Mouse (Mus musculus): Measurements from ENCODE around the gene Ncapd2.

Gene Ncapd2

DNA sequence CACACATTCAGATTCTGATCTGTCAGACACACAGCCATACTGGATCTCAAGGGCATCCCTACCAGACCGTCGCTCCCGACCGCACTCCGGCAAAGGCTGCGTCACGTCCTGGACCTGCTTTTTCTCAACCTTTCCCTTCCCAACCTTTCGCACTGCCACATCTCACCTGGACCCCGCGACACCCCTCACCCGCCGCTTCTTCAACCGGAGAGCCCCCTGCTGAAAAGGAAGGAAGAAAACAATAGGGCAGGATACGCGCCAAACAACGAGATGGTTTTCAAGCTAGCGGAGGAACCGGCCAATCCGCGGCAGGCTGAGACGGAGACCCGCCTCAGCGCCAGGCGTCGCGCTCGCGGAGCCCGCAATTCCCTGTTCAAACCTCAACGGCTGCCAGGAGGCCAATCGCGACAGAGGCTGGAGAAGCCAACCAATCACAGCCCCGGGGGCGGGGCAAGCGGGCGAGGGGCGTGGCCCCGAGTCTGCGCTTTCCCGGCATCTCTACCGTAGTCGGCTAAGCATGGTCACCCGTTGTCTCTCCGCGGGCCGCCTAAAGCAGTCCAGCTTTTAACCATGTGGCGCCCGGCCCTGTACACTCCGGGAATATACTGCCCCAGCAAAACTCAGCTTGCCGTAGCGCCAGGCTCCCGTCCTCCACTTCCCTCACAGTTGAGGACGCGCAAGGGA is at the start of gene Ncapd2, which contains the start of gene Mrpl51:
Gene Ncapd2, minus strand, starts transcription at position 370 of the 684 bp plus-strand sequence.
Gene Mrpl51, plus strand, starts transcription at position 470 of the 684 bp plus-strand sequence.
- DNase-seq (ENCODE audit: low read depth in 2 of 2, low spot score in 2 of 2), result peak; percentile 94 to 96

DNA sequence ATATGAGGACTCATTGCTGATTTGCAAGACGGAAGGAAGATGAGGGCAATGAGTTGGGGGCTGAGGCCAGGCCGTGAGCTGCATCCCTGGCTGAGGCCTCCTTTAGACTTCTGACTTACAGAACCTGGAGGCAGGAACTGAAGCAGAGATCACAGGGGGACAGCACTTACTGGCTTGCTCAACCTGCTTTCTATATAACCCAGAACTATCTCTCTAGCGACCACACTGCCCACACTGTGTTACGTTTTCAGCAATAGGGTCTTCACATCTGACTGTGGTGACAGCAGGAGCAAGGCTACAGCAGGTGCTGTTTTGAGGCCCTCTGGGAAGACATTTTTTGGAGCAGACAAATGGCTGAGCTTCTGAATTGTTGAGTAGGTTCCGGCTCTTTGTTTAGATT is 49.1 kb upstream of the Ncapd2 start:
- DNase-seq (ENCODE audit: low read depth in 2 of 2, low spot score in 2 of 2), result no peak

DNA sequence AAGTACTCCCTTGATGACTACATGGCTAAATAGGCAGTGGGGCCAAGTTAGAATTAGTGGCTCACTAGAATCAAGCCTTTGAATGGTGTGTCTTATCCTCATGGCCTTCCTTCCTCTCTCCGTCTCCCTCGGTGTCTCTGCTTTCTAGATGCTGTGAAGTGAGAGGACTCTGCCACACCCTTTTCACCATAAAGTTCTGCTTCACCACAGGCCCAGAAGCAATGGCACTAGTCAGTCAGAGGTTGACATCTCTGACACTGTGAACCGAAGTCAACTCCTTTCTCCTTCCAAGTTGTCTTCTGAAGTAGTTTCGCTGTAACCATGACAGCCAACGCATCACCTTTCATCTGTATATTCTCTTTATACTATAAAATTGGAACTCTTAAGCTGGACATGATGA is 48.0 kb upstream of the Ncapd2 start:
- no peak for DNase-seq (ENCODE audit: low read depth in 2 of 2, low spot score in 2 of 2)

DNA sequence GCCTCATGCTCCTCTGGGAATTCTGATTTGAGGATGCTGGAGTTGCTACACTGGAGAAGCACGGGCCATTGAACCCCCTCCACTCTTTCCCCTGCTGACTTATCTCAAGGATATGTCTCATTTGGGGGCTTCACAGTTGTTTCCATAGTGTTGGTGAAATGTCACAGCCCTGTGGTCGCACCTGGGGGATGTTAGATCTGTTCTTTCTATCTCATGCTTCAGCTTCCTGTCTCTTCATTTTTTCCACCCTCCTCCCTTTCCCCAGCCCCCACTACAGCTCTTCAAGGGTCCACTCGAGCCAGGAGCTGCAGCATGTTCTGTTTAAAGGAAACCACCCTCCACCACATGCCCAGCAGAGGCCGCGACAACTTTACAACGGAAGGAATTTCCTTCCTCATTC is 46.9 kb upstream of the Ncapd2 start:
- DNase-seq (ENCODE audit: low read depth in 2 of 2, low spot score in 2 of 2), result peak in 1 of 2 experiments; percentile 36

DNA sequence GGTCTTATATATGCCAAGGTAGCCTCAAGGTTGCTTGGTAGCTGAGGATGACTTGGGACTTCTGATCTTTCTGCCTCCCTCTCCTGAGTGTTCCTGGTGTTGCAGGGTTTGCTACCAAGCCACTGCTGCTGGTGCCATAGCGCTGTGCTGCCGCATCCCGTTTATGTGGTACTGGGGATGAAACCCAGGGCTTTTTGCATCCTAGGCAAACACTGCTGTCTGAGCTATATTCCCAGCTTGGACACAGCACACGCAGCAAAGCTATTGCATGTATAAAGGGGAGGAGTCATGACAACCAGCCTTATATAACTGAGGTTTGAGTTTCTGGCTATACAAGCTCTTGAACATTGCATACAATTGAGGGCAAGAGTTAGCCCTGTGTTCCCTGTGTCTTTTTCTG is 45.9 kb upstream of the Ncapd2 start:
- no peak for DNase-seq (ENCODE audit: low read depth in 2 of 2, low spot score in 2 of 2)

DNA sequence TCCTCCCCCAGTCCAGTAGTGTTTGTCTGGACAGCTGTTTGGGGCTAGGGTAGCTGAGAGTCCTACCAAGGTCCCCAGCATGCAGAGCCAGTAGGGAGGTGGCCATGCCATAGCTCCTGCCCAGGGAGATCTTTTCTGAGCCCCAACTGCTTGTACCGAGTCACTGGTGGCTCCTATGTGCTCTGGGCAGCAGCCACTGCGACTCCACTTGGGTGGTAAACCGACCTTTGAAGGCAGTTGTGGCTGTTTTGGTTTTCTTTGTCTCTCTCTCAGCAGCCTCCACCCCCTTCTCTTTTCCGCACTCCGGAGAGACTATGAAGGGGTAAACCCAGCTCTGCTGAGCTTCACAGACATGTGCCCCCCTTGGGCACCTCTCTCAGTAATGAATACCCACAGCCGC is 45.3 kb upstream of the Ncapd2 start, which contains the start of gene Cd27:
Gene Cd27, minus strand, starts transcription at position 229 of the 400 bp plus-strand sequence.
- peak; percentile 57 to 60 for DNase-seq (ENCODE audit: low read depth in 2 of 2, low spot score in 2 of 2)

DNA sequence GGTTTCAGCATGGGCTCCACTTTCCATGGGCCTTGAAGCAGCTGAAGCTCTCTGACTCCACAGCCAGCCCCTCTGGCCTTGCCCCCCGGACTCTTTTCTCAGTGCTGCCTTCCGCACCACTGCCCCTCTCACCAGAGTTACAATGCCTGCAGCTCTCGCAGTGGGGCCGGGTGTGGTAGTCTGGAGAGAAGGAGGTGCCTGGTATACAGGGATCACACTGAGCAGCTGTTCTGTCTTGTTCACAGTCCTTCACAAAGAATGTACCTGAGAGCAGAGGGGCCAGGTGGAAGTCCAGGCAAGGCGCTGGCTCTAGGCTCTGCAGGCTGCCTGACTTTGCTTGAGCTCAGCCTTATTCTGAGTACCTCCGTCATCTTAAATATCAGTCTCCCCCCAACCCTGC is 44.8 kb upstream of the Ncapd2 start:
- DNase-seq (ENCODE audit: low read depth in 2 of 2, low spot score in 2 of 2), result no peak

DNA sequence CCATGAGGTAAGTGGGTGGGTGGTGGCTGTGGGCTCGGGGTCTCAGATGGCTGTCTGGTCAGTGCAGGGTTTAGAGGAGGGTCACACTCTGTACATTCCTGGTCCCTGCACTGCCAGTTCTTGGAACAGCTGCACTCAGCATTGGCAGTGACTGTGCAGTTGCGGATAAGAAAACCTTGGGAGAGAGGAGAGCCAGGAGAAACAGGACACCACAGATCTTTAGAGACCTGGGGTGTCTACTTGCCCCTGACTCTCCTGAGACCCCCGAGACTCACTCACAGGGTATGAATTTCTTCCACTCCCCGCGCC is 43.0 kb upstream of the Ncapd2 start:
- no peak for DNase-seq (ENCODE audit: low read depth in 2 of 2, low spot score in 2 of 2)

DNA sequence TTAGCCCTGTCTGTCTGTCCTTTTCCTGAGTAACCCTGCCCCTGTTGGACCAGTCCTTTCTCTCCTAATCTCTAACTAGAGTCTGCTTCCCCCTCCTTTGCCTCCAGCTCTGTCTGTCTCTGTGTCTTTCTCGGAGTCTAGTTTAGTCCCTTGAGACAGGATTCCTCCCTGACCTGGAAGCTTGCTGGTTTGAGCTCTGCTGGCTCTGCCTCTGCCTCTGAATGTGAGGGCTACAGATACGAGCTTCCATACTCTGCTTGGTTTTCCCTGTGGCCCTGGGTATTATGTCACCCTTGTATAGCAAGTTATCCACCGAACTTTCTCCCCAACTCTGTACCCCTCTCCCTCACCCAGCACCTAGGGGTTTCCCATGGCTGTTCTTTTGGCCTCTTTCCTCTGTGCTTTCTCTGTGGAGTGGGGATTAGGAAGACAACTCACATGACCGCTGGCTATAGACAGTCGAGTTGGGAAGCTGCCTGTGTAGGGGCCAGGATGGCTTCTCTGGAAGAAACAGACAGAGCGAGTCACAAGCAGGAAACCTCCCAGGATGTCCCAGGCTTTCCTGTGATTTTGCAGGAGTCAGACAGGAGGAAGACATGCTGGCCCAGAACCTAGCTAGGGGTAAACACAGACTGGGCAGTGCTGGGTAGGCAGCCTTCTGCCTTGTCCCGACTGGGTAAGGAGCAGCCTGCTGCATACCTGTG is 42.5 kb upstream of the Ncapd2 start:
- DNase-seq (ENCODE audit: low read depth in 2 of 2, low spot score in 2 of 2), result no peak

DNA sequence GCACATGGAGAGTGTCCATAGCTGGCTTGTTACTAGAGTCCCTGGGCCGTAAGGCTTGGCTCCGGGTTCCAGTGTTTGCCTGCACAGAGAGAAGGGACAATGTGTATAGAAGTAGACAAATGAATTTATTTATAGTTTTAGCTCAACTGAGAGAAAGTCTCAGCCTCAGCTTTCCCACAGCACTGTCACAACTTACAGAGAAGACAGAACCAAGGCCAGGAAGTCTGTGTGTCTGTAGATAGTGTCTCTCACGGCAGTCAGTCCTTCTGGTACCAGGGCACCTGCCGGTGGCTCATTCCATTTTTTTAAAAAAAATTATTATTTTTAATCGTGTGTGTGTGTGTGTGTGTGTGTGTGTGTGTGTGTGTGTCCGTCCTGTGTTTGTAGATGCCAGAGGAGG is 41.0 kb upstream of the Ncapd2 start:
- no peak for DNase-seq (ENCODE audit: low read depth in 2 of 2, low spot score in 2 of 2)

DNA sequence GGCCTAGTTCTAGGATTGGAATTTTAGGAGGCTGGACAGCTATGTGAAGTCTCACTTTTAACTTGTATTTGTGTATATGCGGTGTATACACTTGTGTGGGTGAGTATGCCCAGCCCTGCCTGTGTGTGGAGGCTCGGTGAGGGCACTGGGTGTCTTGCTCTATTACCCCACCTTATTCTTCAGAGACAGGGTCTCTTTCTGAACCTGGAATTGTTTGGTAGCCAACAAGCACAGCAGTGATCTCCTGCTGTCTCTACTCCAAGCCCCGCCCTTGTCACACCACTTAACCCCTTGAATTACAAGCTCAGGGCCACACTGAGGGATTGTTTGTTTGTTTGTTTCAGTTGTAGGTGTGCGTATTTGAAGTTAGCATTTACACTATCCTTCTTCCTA is 40.5 kb upstream of the Ncapd2 start:
- no peak for DNase-seq (ENCODE audit: low read depth in 2 of 2, low spot score in 2 of 2)

DNA sequence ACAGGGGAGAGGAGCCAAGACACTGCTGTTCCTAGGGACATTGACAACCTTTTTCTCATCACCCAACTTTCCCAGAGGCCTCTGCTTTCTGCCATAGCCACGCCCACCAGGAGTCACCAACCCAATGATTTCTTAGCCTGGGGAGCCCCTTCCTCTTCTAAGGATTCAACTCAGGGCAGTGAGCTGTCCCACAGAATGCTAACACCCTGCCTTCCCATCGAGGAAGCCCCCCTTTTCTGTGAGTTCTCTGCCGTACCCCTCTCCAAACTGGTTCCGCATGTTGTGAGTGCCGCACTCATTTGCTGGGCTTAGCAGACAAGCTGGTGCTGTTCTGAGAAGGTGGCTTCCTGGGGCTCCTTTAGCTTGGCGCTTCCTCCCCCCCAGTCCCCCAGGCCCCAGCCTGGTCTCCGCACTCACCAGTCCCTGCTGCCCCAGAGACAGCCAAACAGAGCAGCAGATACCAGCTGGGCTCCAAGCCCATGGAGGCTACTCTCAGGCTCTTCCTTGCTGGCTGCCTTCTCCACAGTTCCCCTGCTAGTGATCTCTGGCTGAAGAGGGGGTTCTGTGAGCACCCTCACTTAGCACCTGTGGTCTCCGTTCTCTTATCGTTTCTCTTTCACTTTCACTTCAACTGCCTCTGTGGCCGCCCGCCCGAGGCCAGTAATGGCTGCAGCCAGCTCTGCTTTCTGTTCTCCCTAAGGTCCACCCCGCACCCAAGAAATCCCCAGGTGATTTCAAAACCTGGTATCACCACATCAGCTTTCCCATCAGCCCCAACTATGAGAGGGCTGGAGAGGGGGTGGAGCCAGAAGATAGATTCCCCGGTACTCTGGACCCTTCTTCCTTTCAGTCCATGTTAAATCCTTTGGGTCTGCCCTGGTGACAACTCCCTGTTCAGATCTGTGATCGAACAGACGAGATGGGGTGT is 39.9 kb upstream of the Ncapd2 start, which contains the start of gene Tapbpl:
Gene Tapbpl, minus strand, starts transcription at position 744 of the 928 bp plus-strand sequence.
- peak; percentile 49 to 64 for DNase-seq (ENCODE audit: low read depth in 2 of 2, low spot score in 2 of 2)

DNA sequence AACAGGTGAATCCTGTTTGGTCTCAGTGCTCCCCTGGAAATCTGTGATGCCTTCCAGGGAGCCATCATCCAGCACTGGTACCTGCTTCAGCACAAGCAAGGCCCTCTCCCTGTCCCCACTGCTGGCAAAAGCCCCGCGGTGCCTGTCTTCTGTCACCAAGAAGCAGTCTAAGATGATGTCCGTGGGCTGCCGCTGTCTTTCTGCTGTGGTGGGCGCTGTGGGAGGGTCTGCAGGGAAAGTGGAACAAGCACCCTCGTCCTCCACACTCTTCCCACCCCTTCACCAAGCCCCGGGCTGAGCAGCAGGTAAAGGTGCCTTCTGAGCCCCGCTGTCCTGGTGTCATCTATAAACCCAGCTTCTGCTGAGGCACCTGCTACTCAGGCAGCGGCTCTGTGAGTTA is 39.1 kb upstream of the Ncapd2 start:
- no peak for DNase-seq (ENCODE audit: low read depth in 2 of 2, low spot score in 2 of 2)

DNA sequence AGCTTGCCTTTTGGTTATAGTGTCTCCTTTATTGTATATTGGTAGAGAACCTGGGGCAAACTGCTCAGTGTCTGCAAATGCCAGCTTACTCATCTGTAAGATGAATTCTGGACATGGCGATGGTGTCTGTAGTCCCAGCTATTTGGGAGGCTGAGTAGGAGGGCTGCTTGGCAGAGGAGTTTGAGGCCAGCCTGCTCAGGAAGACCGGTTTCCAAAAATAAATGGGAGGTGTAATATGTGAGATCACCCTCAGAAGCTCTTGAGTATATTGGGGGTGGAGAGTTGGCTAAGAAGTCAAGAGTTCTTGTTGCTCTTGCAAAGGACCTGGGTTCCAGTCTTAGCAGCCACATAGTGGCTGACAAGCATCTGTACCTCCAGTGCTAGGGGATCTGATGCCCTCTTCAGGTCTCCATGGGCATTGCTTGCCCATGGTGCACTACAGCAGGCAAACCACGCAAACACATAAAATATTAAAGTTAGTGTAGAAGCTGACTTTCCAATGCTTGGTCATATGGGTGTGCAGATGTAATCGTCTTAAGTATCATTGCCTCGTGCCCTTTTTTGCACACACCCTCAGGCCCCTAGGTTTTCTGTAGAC is 34.1 kb upstream of the Ncapd2 start:
- DNase-seq (ENCODE audit: low read depth in 2 of 2, low spot score in 2 of 2), result peak in 1 of 2 experiments; percentile 53

DNA sequence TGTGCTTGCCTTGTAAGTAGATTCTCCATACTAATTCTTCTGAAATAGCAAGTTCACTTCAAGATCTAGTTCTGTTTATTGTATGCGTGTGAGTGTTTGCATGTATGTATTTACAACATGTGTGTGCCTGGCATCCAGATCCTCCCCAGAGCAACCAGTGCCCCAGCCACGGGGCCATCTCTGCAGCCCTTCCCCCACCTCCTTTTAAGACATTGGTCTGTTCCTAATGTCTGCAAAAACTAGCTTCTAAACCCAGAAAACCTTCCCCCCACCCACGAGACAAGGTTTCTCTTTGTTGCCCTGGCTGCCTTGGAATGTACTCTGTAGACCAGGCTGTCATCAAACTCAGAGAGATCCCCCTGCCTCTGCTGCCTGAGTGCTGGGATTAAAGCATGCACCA is 31.1 kb upstream of the Ncapd2 start:
- no peak for DNase-seq (ENCODE audit: low read depth in 2 of 2, low spot score in 2 of 2)

DNA sequence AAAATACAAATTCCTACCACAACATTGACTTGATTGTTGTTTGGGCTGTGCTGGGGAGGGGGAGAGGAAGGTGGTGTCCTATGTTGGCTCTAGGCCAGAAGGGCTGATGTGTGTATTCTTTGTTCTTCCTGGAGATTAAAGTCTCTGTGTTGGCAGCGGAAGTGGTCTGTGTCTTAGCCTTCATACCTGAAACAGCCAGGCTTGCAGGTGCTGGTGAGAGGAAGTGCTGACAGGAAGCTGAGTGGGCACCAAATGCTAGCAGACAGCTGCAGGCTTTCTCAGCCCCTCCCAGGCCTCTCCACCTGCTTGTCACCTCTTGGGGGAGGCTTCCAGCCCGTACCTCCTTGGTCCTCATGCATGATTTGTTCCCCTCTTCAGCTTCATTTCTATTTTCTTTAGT is 30.6 kb upstream of the Ncapd2 start:
- peak; percentile 84 for DNase-seq (ENCODE audit: low read depth in 2 of 2, low spot score in 2 of 2)

DNA sequence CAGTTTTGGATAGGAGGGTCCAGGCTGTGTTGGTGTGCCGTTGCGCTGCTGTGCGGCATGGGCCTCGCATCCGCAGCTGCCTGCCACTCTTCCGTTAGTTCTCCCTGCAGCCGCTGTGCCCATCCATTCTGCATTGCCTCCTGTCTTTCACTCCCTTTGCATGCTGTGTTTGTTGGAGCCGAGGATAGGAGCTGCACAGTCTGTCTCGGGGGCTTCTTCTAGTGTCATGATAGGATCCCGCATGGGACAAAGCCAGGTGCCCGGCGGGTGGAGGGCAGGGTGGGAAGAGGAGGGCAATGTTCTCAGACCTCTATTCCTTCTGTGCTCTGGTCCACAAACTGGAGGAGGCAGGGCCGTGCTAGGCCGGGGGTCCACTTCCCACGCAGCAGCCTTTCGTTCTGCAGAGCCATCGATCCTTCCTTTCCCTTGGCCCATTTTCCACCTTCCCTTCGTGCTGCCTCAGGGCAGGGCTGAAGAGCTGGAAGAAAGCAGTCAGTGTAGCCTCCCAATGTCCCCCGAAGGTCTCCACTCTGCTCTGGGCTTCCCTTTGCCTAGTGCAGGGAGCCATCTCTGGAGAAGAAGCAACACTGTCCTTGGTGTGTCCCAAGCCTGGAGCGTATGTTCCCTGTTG is 29.7 kb upstream of the Ncapd2 start:
- DNase-seq (ENCODE audit: low read depth in 2 of 2, low spot score in 2 of 2), result no peak

DNA sequence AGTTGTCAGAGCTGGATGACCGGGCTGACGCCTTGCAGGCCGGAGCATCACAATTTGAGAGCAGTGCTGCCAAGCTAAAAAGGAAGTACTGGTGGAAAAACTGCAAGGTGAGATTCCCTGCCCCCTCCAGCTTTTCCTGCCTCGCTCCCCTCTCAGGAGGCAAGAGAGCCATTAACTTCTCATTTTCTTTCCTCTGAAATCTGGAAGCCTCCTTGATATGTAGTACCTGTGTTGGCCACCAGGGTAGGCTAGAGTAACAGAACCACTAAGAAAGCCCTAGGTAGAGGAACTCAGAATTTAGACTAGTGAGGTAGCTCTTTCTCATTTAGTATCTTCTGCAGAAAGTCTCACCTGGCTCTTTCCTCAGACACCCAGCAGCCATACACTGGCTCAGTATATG is 27.5 kb upstream of the Ncapd2 start:
- DNase-seq (ENCODE audit: low read depth in 2 of 2, low spot score in 2 of 2), result peak; percentile 62 to 76

DNA sequence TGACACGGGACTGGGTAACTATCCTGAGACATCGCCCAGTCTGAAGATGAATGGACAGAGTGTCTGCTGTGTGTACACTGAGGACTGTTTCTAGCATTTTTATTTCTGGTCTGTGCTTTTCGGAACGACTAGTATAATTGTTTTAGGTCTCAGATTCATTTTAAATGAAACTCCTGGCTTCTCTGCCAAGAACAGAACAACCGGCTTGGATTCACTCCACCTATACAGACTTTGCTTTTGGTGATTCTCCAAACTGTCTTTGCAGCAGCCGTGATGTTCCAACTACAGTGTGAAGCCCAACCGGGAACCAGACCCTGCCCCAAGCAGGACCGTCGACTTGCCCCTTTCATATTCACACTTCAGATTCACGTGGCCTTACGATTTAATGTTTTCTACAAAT is 26.4 kb upstream of the Ncapd2 start:
- no peak for DNase-seq (ENCODE audit: low read depth in 2 of 2, low spot score in 2 of 2)

DNA sequence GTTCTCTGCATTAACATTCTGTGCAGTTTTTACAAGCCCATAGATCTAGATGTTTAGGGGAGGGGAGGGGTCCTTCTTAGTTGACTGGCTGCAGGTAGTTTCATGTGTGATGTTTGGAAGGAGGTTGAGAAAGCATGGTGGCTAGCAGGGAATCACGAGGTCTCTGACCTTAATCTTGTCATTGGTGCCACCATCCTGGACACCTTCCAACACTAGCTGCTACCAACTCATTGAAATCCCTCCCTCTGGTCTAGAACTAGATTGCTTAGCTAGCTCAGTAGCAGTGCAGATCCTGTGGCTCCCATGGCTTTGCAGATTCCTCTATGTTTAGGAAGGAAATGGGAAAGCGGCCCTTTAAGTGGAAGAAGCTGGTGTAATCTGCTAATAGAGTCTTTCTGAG is 25.4 kb upstream of the Ncapd2 start:
- DNase-seq (ENCODE audit: low read depth in 2 of 2, low spot score in 2 of 2), result no peak
